Mouse (Mus musculus): ENCODE measurements around the gene 4930539E08Rik.

The 4930539E08Rik gene

DNA sequence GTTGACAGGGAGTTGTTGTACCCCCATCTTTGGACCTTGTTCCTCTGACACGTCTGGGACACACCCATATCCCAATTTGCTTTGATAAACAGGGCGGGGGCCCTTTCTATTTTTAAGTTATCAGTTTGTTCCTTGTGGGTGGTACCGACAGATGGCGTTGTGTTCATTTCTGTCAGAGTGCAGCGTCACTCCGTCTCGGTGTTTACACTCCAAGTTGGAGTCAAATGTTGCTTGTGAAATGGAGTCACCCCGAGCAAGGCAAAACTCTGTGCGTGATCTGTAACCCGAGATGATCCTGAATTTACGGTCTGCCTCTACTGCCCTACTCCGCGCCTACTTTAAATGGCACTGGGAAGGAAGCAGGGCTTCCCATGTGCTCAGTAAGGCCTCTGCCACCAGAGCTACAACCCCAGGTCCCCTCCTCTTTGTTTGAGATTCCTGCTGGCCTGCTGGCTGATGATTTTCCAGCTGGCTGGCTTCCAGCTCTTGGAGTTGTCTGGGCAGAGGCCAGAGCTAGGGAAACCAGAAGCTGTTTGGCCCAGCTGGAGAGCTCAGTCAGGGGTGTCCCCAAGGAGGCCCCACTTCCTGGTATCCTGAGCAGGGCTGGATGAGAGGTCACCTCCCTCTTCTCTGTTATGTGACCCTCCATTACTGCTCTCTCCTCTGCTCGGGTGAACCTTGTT lies 15.4 kb upstream of the 4930539E08Rik start:
- peak; percentile 54 for DNase-seq (ENCODE audit: low read depth, low spot score)

GRCm38 (mm10) chr17:28929369-28929768 lies 14.2 kb upstream of the 4930539E08Rik start:
- DNase-seq (ENCODE audit: low read depth, low spot score) = no peak

DNA sequence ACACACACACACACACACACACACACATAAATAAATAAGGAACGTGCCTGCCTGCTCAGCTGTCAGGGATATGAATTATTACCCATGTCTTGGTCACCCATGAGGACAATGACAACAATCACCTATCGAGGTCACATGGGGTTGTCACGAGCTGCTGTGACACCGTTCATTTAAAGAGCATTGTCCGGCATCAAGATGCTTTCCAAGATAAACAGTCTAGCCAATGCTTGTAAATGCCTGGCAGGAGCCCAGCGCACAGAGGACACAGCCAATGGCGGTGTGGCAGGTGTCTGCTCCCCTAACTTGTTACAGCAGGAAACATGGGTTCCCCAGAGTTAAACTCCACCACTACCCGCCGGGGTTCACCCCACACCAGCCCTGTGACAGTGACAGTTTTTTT lies 12.9 kb upstream of the 4930539E08Rik start:
- no peak for DNase-seq (ENCODE audit: low read depth, low spot score)

DNA sequence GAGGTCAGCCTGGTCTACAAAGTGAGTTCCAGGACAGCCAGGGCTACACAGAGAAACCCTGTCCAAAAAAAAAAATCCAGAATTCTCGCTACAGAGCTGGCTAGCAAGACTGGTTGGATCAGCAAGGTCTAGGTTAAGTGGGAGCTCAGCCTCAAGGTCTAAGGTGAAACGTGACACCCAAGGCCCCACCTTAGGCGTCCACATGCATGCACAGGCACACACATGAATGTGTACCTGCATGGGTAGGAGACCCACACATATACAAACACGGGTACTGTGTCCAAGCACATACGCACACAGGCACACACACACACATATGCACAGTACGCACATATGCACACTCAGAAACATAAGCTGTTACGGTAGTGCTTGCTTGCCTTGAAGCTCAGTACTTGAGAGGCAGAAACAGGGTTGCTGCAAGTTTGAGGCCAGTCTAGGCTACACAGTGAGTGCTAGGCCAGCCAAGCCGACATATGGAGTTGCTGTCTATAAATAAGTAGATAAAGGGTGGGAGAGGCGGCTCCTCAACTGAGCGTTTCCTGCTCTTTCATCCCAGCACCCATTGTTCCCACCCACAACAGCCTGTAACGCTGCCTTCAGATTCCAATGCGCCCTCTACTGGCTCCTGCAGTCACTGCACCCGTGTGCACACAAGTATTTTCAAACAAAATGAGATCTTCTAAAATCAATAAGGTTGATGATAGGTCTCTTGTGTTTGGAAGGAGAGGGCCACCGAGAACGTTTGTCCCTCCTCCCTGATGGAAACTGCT lies 11.9 kb upstream of the 4930539E08Rik start:
- peak; percentile 41 for DNase-seq (ENCODE audit: low read depth, low spot score)

GRCm38 (mm10) chr17:28926380-28926779 lies 11.3 kb upstream of the 4930539E08Rik start:
- DNase-seq (ENCODE audit: low read depth, low spot score) = peak; percentile 72

DNA sequence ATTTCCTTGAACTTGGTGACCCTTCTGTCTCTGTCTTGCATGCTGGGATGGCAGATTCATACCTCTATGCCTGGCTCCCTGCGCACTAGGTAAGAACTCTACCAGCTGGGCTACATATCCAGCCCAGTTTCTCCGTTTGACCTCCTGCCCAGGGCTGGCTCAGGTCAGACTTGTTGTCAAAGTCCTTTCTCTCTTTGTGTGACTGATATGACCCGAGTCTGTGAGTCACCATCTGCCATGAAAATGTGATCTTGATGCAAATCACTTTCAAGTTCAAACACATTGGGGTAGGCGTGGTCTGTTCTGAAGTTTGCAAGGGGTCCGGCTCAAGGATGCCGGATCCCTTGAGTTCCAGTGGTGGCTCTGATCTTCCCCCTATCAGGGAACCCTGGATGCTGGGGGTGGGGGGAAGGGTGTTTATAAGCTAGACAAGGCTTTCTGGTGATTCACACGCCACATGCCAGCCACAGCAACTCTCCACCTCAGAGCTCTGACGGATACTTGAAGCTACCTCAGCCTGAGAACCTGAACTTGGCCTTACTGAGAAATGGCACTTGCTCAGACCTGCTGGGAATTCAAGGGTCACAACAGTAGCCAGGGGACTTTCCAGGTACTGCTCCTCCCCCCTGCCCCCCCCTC lies 10.0 kb upstream of the 4930539E08Rik start:
- no peak for DNase-seq (ENCODE audit: low read depth, low spot score)

DNA sequence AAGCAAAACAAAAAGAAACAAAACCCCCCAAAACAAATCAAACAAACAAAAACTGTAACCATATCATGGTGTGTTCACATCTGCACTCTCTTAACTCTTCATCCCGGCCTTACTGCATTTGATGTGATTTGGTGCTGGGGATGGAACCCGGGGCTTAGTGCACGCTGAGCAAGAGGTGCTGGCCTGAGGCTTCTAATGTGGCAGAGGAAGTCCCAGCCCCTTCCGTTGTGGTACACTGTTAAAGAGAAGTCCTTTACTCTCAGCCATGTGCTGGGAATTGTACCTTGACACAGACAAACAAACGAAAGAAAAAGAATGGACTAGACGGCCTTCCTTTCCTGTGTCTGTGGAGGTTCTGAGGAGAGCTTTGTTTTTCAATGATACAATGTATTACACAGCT lies 7.0 kb upstream of the 4930539E08Rik start:
- DNase-seq (ENCODE audit: low read depth, low spot score) = no peak

GRCm38 (mm10) chr17:28921086-28921485 lies 6.0 kb upstream of the 4930539E08Rik start:
- DNase-seq (ENCODE audit: low read depth, low spot score) = no peak

DNA sequence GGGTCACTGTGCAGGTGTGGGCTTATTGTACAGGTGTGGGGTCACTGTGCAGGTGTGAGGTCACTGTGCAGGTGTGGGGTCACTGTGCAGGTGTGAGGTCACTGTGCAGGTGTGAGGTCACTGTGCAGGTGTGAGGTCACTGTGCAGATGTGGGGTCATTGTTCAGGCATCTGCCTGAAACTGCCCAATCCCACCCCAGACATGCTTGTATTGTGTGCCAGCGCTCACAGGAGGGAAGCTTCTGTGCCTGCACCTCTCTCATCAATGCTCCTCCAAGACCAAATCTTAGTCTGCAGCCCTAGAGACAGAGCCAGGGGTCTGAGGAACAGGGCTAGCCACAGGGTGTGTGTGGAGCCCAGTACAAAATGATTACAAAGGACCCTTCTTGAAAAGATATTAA lies 1.4 kb upstream of the 4930539E08Rik start:
- no peak for DNase-seq (ENCODE audit: low read depth, low spot score)

DNA sequence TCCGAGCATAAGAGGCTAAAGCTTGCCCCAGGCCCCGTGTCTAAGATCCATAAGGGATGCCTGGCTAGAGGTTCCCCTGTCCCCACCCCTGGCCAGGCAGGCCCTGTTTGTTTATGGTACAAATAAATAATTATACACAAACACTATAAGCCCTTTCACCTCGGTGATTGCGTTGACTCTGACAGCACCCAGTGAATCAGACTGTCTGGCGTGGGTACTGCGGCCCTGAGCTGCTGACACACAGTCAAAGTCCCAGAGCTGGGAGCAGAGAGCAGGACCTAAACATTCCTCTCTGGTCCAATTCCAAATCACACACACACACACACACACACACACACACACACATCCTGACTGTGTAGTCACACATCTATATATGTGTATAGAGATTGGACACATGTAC lies 1.2 kb downstream of the 4930539E08Rik start:
- DNase-seq (ENCODE audit: low read depth, low spot score) = no peak

DNA sequence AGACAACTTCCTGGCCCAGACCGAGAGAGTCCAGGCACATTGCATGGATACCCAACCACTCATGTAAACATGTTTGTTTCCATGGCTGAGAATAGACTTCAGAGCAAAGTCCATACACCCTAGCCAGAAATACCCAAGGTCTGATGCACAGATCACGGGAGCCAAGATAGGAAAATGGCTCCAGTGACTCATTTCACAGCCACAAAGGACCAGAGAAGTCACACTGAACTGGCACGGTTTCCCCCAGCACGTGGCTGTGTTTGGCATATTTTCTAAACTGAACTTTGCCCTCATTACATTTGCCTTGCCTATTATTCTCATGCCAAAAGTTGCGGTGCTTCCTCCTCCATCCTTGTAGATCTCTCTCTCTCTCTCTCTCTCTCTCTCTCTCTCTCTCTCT lies 1.9 kb downstream of the 4930539E08Rik start:
- no peak for DNase-seq (ENCODE audit: low read depth, low spot score)

DNA sequence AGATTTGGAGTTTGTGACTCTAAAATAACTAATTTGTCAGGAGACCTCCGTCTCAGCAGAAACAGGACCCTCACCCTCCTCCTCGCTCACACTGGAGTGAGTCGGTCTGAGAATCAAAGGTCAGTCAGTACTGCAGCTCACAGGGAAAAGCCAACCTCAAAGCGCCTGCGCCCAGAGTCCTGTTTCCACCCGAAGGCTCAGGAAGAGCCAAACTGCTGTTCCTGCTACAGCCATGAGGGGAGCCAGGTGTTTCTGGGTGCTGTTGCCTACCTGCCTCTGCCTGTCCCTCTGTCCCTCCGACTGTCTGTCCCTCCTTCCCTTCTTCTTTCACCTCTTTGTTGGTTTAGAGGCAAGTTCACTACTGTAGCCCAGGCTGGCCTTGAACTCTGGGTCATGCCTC lies 5.0 kb downstream of the 4930539E08Rik start:
- no peak for DNase-seq (ENCODE audit: low read depth, low spot score)

GRCm38 (mm10) chr17:28909252-28909941 lies 5.7 kb downstream of the 4930539E08Rik start:
- no peak for DNase-seq (ENCODE audit: low read depth, low spot score)

- no peak for DNase-seq (ENCODE audit: low read depth, low spot score)
Measured at GRCm38 (mm10) chr17:28907959-28908358, 7.2 kb downstream of the 4930539E08Rik start.

- DNase-seq (ENCODE audit: low read depth, low spot score) = no peak
Measured at GRCm38 (mm10) chr17:28905377-28905916, 9.7 kb downstream of the 4930539E08Rik start.

DNA sequence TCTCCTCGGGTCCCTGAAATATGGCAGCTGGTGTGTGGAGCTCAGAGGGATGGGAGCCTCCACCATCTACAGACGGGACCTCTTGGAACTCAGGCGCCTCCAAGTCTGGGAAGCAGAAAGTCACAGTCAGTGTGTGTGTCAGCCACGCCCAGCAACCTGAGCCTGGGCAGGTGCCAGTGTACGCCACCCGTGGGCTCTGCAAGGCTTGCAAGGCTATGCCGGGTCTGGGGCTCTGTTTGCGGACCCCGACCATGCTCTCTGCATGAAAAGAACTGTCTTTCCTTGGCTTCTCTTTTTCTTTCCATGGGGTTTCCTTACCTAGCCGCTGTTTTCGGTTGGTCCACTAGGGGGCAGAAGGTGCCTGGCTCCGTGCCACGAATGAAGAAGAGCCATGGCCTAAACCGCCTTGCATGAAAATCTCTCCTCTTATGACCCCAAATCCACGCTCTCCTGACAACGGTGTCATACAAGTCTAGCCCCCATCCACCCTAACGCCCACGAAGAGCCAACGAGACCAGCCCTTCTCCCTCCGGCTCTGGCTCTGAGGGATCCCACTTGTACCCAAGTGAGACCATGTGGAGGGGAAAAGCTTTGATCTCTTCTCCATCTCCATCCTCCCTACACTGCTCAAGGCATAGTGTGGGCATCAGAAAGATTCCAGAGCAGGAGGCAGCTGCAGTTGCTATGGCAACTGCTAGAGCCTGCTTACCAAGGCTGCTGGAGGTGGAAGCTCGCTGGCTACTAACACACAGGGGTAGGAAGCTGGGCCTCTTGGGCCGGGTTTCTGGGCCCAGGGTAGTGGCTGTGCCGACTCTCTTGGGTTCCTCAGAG lies 10.4 kb downstream of the 4930539E08Rik start:
- peak; percentile 49 for DNase-seq (ENCODE audit: low read depth, low spot score)

DNA sequence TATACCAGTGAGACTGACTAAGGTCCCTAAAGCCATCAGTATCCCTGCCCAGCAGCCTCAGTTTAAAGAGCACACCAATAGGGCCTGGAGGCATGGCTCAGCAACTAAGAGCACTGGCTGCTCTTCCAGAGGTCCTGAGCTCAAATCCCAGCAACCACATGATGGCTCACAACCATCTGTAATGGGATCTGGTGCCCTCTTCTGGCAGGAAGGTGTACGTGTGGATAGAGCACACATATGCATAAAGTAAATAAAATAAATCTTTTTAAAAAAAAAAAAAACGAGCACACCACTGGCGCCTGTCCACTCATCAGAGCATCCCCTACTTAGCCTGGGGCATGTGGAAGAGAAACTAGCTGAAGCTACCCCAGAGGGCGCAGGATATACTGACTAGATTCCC lies 13.6 kb downstream of the 4930539E08Rik start:
- no peak for DNase-seq (ENCODE audit: low read depth, low spot score)

GRCm38 (mm10) chr17:28899427-28899826 lies 15.7 kb downstream of the 4930539E08Rik start:
- DNase-seq (ENCODE audit: low read depth, low spot score) = no peak

DNA sequence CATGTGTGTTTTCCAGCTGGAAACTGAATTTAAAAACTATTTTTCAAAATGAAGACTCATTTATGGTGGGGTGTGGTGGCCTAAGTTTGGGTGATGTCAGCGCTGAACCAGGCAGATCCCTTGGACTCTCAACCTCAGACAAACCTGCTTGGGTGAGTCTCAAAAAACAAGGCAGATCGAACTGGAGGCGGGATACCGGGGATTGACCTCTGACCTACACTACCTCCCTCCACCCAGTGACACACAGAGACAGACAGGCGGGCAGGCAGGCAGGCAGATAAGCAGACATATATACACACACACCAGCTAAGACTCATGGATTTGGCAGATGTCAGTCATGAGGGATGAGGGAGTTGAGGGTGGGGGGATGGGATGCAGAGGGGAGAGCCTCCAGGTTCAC lies 16.9 kb downstream of the 4930539E08Rik start:
- DNase-seq (ENCODE audit: low read depth, low spot score) = no peak

DNA sequence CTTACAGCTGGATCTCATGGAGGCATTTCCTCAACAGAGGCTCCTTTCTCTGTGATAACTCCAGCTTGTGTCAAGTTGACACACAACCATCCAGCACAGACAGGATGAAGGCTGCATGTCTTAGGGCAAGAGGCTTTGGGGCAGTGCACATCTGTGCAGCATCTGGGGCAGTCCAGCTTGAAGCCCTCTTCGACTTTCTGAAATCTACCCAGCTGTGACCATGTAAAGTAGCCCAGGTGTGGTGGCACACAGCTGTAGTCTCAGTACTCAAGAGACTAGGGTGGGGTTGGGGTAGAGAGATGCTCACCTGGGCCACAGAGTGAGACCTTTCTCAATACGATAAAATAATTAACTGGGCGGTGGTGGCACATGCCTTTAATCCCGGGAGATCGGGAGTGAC lies 17.3 kb downstream of the 4930539E08Rik start:
- no peak for DNase-seq (ENCODE audit: low read depth, low spot score)
